Mouse (Mus musculus) kidney, embryonic 16.5 days (tissue): ENCODE results near the gene Ebf1. TPM values are rescaled to one million over a fixed set of nuclear protein-coding genes. Genes with fewer than 3 reads are reported as not detected.
A peak's percentile ranks its signal among the peaks of the same experiment; 100 is the strongest.

ENCODE experiments used
- ATAC-seq: fragments of 200-750 bp; cut with Nextera tagmentation; 2 replicates; pipeline ENCODE4 v1.8.0; 2017; ENCODE audit warnings: moderate TSS enrichment; ENCODE audit not compliant: low FRiP score, low TSS enrichment
- H3K27ac ChIP-seq: fragments of 300-500 bp; sonication (generic); 2 replicates; pipeline ENCODE4 v1.5.1; 2014; ENCODE audit warnings: low read length
- H3K27me3 ChIP-seq: fragments of 300-500 bp; sonication (generic); 2 replicates; pipeline ENCODE4 v1.6.1; 2014; ENCODE audit warnings: low read length, control low read depth, mixed read lengths; ENCODE audit not compliant: insufficient read depth
- H3K36me3 ChIP-seq: fragments of 300-500 bp; sonication (generic); 2 replicates; pipeline ENCODE4 v1.6.1; 2014; ENCODE audit warnings: low read length, control low read depth, mixed read lengths; ENCODE audit not compliant: insufficient read depth
- H3K4me1 ChIP-seq: fragments of 300-500 bp; sonication (generic); 2 replicates; pipeline ENCODE4 v1.6.1; 2014; ENCODE audit warnings: low read length, control low read depth, mixed read lengths; ENCODE audit not compliant: insufficient read depth
- H3K4me2 ChIP-seq: fragments of 300-500 bp; sonication (generic); replicated peaks from 2 replicates; pipeline ENCODE4 v1.6.1; 2014; ENCODE audit warnings: low read depth, low read length
- H3K4me3 ChIP-seq: fragments of 300-500 bp; sonication (generic); 2 replicates; pipeline ENCODE4 v1.5.1; 2014; ENCODE audit warnings: mild to moderate bottlenecking, low read length
- H3K9ac ChIP-seq: fragments of 300-500 bp; sonication (generic); replicated peaks from 2 replicates; pipeline ENCODE4 v1.6.1; 2014; ENCODE audit warnings: low read length
- H3K9me3 ChIP-seq: fragments of 300-500 bp; sonication (generic); 2 replicates; pipeline ENCODE4 v1.6.1; 2016; ENCODE audit warnings: low read length, control low read depth
- WGBS: fragments of 180-500 bp; shearing (Covaris S2); extraction: QIAGEN DNeasy Blood & Tissue Kit; methylation state at CpG from one replicate; pipeline ENCODE4 v1.1.7; 2014; 5-methylcytosine and 5-hydroxymethylcytosine counted together
- polyA plus RNA-seq: library from polyadenylated mRNA; unstranded; fragments of >200 nt; fragmentation: Nextera tagmentation; extraction: Ambion mirVana; gene quantifications from 2 replicates; pipeline ENCODE4 v1.2.1, GENCODE M21; 2015

The Ebf1 gene
- polyA plus RNA-seq, 1 experiment from 2014 or later: 24.1 TPM

GRCm38 (mm10) chr11:44983961-44984360 is 366.8 kb downstream of the Ebf1 start:
- WGBS: 74% methylated on average over 6 of the region's 6 CpGs
- Histone ChIP-seq H3K4me1 (no peaks in the 10 kb centered on the region), H3K27ac (no peak overlapping the region), H3K4me3 (no peak overlapping the region), H3K27me3 (no peaks in the 10 kb centered on the region), H3K9me3 (no peaks in the 10 kb centered on the region), H3K36me3 (no peaks in the 10 kb centered on the region), H3K4me2 (no peak overlapping the region), H3K9ac (no peak overlapping the region)
- ATAC-seq: no peak

DNA sequence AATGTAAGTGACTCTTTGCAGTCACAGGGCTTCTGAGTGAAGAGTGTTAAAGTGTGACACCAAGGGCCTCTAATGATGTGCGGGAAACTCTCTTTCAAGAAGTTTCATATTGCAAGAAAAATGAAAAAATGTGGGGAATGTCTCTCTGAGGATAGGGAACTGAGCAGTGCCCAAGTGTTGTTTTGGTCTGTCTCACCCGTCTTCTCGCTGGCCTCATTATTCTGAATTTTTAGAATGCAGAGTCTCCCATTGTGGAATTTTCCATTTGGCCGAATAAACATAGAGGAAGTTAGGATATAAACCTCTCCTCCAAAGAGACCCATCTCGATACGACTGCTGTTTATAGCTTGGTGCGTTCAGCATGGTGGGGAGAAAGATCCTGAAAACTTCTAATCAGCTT is 367.3 kb downstream of the Ebf1 start:
- Histone ChIP-seq H3K4me1 (no peaks in the 10 kb centered on the region), H3K27ac (no peak overlapping the region), H3K27me3 (no peaks in the 10 kb centered on the region), H3K4me2 (no peak overlapping the region), H3K9ac (no peak overlapping the region), H3K9me3 (no peaks in the 10 kb centered on the region), H3K4me3 (no peak overlapping the region), H3K36me3 (no peaks in the 10 kb centered on the region)
- WGBS: 66% methylated on average over 7 of the region's 7 CpGs
- ATAC-seq: no peak

GRCm38 (mm10) chr11:44987796-44988195 is 370.7 kb downstream of the Ebf1 start:
- ATAC-seq: no peak
- H3K4me1 ChIP-seq: no peaks in the 10 kb centered on the region
- no peak overlapping the region for H3K27ac ChIP-seq
- H3K4me3 ChIP-seq: no peak overlapping the region
- H3K27me3 ChIP-seq: no peaks in the 10 kb centered on the region
- no peak overlapping the region for H3K4me2 ChIP-seq
- no peak overlapping the region for H3K9ac ChIP-seq
- H3K9me3 ChIP-seq: no peaks in the 10 kb centered on the region
- no peaks in the 10 kb centered on the region for H3K36me3 ChIP-seq
- WGBS: 9% methylated on average over 4 of the region's 4 CpGs

GRCm38 (mm10) chr11:45002681-45003286 is 385.7 kb downstream of the Ebf1 start:
- Histone ChIP-seq H3K4me2 (no peak overlapping the region), H3K4me3 (no peak overlapping the region), H3K4me1 (0 out of 2 replicates have a peak, but pooled peaks cover 4% of the 10 kb centered on the region), H3K9me3 (no peaks in the 10 kb centered on the region), H3K27me3 (no peaks in the 10 kb centered on the region), H3K36me3 (no peaks in the 10 kb centered on the region), H3K9ac (no peak overlapping the region), H3K27ac (no peak overlapping the region)
- WGBS: 49% methylated on average over 5 of the region's 5 CpGs
- ATAC-seq: no peak

DNA sequence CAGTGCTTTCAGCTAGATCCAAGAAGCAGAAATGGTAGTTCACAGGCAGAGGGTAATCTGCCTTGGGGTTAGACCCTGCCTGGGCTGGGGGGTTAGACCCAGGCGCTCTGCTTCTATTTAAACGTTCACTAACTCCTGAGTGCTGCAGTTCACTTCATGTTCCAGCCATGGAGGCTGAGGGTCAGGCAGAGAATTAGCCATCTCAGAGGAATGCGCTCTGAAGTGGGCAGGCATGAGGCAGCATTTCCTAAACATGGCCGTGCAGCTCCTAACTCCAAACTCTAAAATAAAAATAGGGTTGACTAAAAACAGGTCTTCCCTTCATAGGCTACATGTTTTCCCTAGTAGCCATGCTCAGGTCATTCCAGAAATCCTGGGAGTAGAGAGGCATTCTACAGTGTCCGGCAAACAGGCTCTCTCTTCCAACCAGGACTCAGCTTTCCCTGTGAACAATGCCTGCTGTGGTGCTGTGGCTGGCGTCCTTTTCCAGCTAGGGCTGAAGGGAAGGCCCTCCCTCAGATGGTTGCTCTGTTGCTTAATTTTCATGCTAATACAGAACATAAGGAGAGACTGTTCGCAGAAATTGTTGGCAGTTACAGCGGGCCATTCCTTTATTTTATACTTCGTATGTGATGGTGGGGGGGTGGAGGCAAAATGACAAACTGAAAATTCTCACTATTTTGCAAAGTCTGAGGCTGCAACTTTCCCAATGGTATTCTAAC is 386.8 kb downstream of the Ebf1 start:
- H3K9ac ChIP-seq: no peak overlapping the region
- H3K27me3 ChIP-seq: no peaks in the 10 kb centered on the region
- no peaks in the 10 kb centered on the region for H3K36me3 ChIP-seq
- no peak overlapping the region for H3K4me2 ChIP-seq
- 0 out of 2 replicates have a peak, but pooled peaks cover 4% of the 10 kb centered on the region for H3K4me1 ChIP-seq
- 64% methylated on average over 9 of the region's 9 CpGs for WGBS
- no peak overlapping the region for H3K27ac ChIP-seq
- H3K9me3 ChIP-seq: no peaks in the 10 kb centered on the region
- no peak overlapping the region for H3K4me3 ChIP-seq
- ATAC-seq: no peak

DNA sequence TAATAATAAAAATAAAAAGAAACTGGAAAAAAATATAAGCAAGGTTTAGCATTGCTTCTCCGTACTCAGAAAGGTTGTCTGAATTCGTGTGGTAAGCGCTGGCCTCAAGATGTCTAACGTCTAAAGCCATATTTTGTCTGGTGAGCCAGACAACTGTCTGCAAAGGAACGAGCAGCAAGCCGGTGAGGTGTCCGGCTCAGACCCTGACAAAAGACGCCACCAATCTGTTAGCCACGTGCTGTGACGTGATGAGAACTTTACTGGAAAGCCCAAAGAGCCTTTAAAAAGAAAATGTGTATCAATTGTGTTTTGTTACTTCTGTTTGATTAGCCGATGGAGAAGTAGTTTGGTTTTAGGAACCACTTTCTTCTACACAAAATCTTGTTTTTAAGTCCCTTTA is 390.2 kb downstream of the Ebf1 start:
- Histone ChIP-seq H3K27ac (no peak overlapping the region), H3K9ac (no peak overlapping the region), H3K27me3 (no peaks in the 10 kb centered on the region), H3K4me1 (0 out of 2 replicates have a peak, but pooled peaks cover 4% of the 10 kb centered on the region), H3K4me3 (no peak overlapping the region), H3K4me2 (no peak overlapping the region), H3K9me3 (no peaks in the 10 kb centered on the region), H3K36me3 (no peaks in the 10 kb centered on the region)
- 56% methylated on average over 11 of the region's 11 CpGs for WGBS
- ATAC-seq: no peak

DNA sequence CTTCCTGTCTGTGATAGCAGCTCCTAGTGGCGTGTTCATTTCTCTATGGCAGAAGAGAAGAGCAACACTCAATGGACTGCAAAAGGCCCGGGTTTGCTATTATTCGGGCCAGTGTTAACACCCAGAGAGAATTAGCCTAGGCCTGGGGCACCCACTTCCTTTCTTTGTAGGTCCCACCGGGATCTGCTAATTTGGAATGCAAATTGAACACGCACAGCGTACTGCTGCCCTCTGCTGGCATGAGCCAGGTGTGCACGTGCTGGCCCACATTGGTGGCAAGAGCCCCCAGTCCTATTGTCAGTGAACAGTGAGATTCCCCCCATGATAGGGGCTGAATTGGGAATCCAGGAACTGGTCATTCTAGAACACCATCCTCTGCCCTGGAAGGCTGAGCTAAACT is 391.0 kb downstream of the Ebf1 start:
- Histone ChIP-seq H3K36me3 (no peaks in the 10 kb centered on the region), H3K9me3 (no peaks in the 10 kb centered on the region), H3K4me3 (no peak overlapping the region; the same call in 1 of the 2 replicates), H3K9ac (no peak overlapping the region), H3K27me3 (no peaks in the 10 kb centered on the region), H3K4me2 (peak overlapping the region; percentile 52), H3K4me1 (no peaks in the 10 kb centered on the region), H3K27ac (no peak overlapping the region)
- WGBS: 2% methylated on average over 7 of the region's 7 CpGs
- ATAC-seq: no peak

- Histone ChIP-seq H3K4me3 (no peak overlapping the region), H3K4me2 (no peak overlapping the region), H3K27me3 (no peaks in the 10 kb centered on the region), H3K9me3 (peaks cover 2% of the 10 kb centered on the region; the same call in 1 of the 2 replicates), H3K9ac (no peak overlapping the region), H3K36me3 (no peaks in the 10 kb centered on the region), H3K27ac (no peak overlapping the region), H3K4me1 (no peaks in the 10 kb centered on the region)
- ATAC-seq: no peak
- 76% methylated on average over 5 of the region's 5 CpGs for WGBS
These were observed 391.6 kb downstream of the Ebf1 start for GRCm38 (mm10) chr11:45008760-45009159.

DNA sequence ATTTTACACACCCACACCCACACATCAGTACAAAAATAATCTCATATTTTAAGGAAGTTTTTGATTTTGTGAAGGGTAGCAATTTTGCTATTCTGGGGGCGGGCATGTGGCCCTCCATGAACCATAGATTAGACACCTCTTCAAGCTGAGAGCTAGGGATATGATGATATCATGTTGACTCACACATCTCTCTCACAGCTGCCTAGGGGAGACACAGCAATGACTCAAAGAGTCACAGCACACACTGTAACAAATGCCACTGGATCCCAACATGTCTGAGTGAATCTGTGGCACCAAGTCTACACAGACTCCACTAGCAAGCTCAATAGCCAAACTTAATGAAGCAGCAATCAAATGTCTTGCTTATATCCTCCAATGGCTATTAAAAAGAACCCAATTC is 395.0 kb downstream of the Ebf1 start:
- Histone ChIP-seq H3K27ac (no peak overlapping the region), H3K4me1 (no peaks in the 10 kb centered on the region), H3K36me3 (no peaks in the 10 kb centered on the region), H3K4me2 (no peak overlapping the region), H3K27me3 (no peaks in the 10 kb centered on the region), H3K4me3 (no peak overlapping the region), H3K9ac (no peak overlapping the region), H3K9me3 (peaks cover 4% of the 10 kb centered on the region; the same call in 1 of the 2 replicates)
- 90% methylated on average over 1 of the region's 1 CpGs for WGBS
- no peak for ATAC-seq

- WGBS: 64% methylated on average over 3 of the region's 3 CpGs
These were observed 400.4 kb downstream of the Ebf1 start for GRCm38 (mm10) chr11:45017493-45017892.

More at GRCm38 (mm10) chr11:45017493-45017892, 400.4 kb downstream of the Ebf1 start:
- Histone ChIP-seq H3K27me3 (no peaks in the 10 kb centered on the region), H3K4me1 (no peaks in the 10 kb centered on the region), H3K27ac (no peak overlapping the region), H3K36me3 (no peaks in the 10 kb centered on the region), H3K9ac (no peak overlapping the region), H3K4me2 (no peak overlapping the region), H3K4me3 (no peak overlapping the region), H3K9me3 (peaks cover 4% of the 10 kb centered on the region; the same call in 1 of the 2 replicates)
- no peak for ATAC-seq
